ENCODE assay signal across 1 mouse cellular context in genomic region chr7:110018631-110019482, GRCm38 (mm10).
TF ChIP-seq lines count a peak whose summit lies in the region.

No protein-coding gene starts in this region.

TF ChIP-seq in CH12.LX, 34 proteins besides CTCF, POLR2A, EP300 and RAD21:
- TF ChIP-seq MAX (IDR thresholded peaks at IDR 0.05; ENCODE audit: low read length) (peak; percentile 38; the same call in 1 of the 2 replicates), E2F4 (IDR thresholded peaks at IDR 0.05; ENCODE audit: insufficient replicate concordance, low read depth, low read length) (no peak), UBTF (IDR thresholded peaks at IDR 0.05; ENCODE audit: low read depth, low read length) (0 out of 2 replicates have a peak, but pooled peaks have one; percentile 79)
TF ChIP-seq in CH12.LX: peak in this region for 2.
